Mouse (Mus musculus) midbrain, embryonic 14.5 days (tissue): Measurements from ENCODE around the gene Gmds. TPM values are rescaled to one million over a fixed set of nuclear protein-coding genes. Genes with fewer than 3 reads are reported as not detected.
A peak's percentile ranks its signal among the peaks of the same experiment; 100 is the strongest.

Experiments
- ATAC-seq: fragments of 200-750 bp; cut with Nextera tagmentation; 2 replicates; pipeline ENCODE4 v1.8.0; 2017; ENCODE audit warnings: moderate number of reproducible peaks, moderate library complexity; ENCODE audit not compliant: low FRiP score, low TSS enrichment
- DNase-seq: peaks from one replicate; pipeline ENCODE4 v3.0.0-alpha.2; 2015
- H3K27ac ChIP-seq: fragments of 300-500 bp; sonication (generic); replicated peaks from 2 replicates; pipeline ENCODE4 v1.5.1; 2014; ENCODE audit warnings: mild to moderate bottlenecking, low read depth, low read length, moderate library complexity
- H3K27me3 ChIP-seq: fragments of 300-500 bp; sonication (generic); 2 replicates; pipeline ENCODE4 v1.6.1; 2014; ENCODE audit warnings: low read length, control low read depth, mixed read lengths; ENCODE audit not compliant: control insufficient read depth, insufficient read depth
- H3K36me3 ChIP-seq: fragments of 300-500 bp; sonication (generic); 2 replicates; pipeline ENCODE4 v1.6.1; 2014; ENCODE audit warnings: low read length, control low read depth; ENCODE audit not compliant: control insufficient read depth, insufficient read depth
- H3K4me1 ChIP-seq: fragments of 300-500 bp; sonication (generic); 2 replicates; pipeline ENCODE4 v1.6.1; 2014; ENCODE audit warnings: mild to moderate bottlenecking, antibody characterized with exemption, low read length, control low read depth; ENCODE audit not compliant: control insufficient read depth, insufficient read depth
- H3K4me2 ChIP-seq: fragments of 300-500 bp; sonication (generic); 2 replicates; pipeline ENCODE4 v1.6.1; 2014; ENCODE audit warnings: mild to moderate bottlenecking, low read length, moderate library complexity
- H3K4me3 ChIP-seq: fragments of 300-500 bp; sonication (generic); replicated peaks from 2 replicates; pipeline ENCODE4 v1.5.1; 2014; ENCODE audit warnings: low read depth, low read length
- H3K9ac ChIP-seq: fragments of 300-500 bp; sonication (generic); replicated peaks from 2 replicates; pipeline ENCODE4 v1.6.1; 2014; ENCODE audit warnings: mild to moderate bottlenecking, low read length, moderate library complexity
- H3K9me3 ChIP-seq: fragments of 300-500 bp; sonication (generic); 2 replicates; pipeline ENCODE4 v1.6.1; 2016; ENCODE audit warnings: low read length, control low read depth, mixed read lengths; ENCODE audit not compliant: control insufficient read depth
- WGBS: fragments of 180-500 bp; shearing (Covaris S2); extraction: QIAGEN DNeasy Blood & Tissue Kit; methylation state at CpG from one replicate; pipeline ENCODE4 v1.1.7; 2014; 5-methylcytosine and 5-hydroxymethylcytosine counted together
- polyA plus RNA-seq: library from polyadenylated mRNA; unstranded; fragments of >200 nt; fragmentation: Nextera tagmentation; extraction: Ambion mirVana; gene quantifications from 2 replicates; pipeline ENCODE4 v1.2.1, GENCODE M21; 2014

Gene Gmds
- polyA plus RNA-seq, 1 experiment from 2014 or later = 32.6 TPM

- DNase-seq (no peak), ATAC-seq (no peak)
- Histone ChIP-seq H3K4me2 (no peak overlapping the region), H3K9me3 (no peaks in the 10 kb centered on the region), H3K36me3 (no peaks in the 10 kb centered on the region), H3K27me3 (no peaks in the 10 kb centered on the region), H3K4me3 (no peak overlapping the region), H3K4me1 (0 out of 2 replicates have a peak, but pooled peaks cover 3% of the 10 kb centered on the region), H3K27ac (no peak overlapping the region), H3K9ac (no peak overlapping the region)
- WGBS = 81% methylated on average over 4 of the region's 4 CpGs
These were observed 423.5 kb downstream of the Gmds start for GRCm38 (mm10) chr13:31914901-31915587.

GRCm38 (mm10) chr13:31911956-31912355 is 426.6 kb downstream of the Gmds start:
- no peak overlapping the region for H3K4me2 ChIP-seq
- H3K9me3 ChIP-seq = no peaks in the 10 kb centered on the region
- no peak overlapping the region for H3K9ac ChIP-seq
- no peaks in the 10 kb centered on the region for H3K36me3 ChIP-seq
- WGBS = 19% methylated on average over 5 of the region's 5 CpGs
- DNase-seq (no peak), ATAC-seq (no peak)
- H3K27ac ChIP-seq = no peak overlapping the region
- no peaks in the 10 kb centered on the region for H3K27me3 ChIP-seq
- no peak overlapping the region for H3K4me3 ChIP-seq
- 0 out of 2 replicates have a peak, but pooled peaks cover 3% of the 10 kb centered on the region for H3K4me1 ChIP-seq

- 48% methylated on average over 2 of the region's 2 CpGs for WGBS
- H3K4me3 ChIP-seq = no peak overlapping the region
- no peak overlapping the region for H3K27ac ChIP-seq
- no peaks in the 10 kb centered on the region for H3K9me3 ChIP-seq
- no peaks in the 10 kb centered on the region for H3K36me3 ChIP-seq
- H3K4me1 ChIP-seq = 0 out of 2 replicates have a peak, but pooled peaks cover 3% of the 10 kb centered on the region
- H3K4me2 ChIP-seq = no peak overlapping the region
- ATAC-seq = no peak
- H3K9ac ChIP-seq = no peak overlapping the region
- H3K27me3 ChIP-seq = no peaks in the 10 kb centered on the region
- DNase-seq = peak; percentile 23
These were observed 427.2 kb downstream of the Gmds start for GRCm38 (mm10) chr13:31911362-31911761.

GRCm38 (mm10) chr13:31909031-31909430 is 429.5 kb downstream of the Gmds start:
- Histone ChIP-seq H3K27ac (no peak overlapping the region), H3K4me2 (no peak overlapping the region), H3K27me3 (no peaks in the 10 kb centered on the region), H3K9ac (no peak overlapping the region), H3K4me1 (0 out of 2 replicates have a peak, but pooled peaks cover 3% of the 10 kb centered on the region), H3K4me3 (no peak overlapping the region), H3K9me3 (no peaks in the 10 kb centered on the region), H3K36me3 (no peaks in the 10 kb centered on the region)
- ATAC-seq (no peak), DNase-seq (no peak)
- 86% methylated on average over 3 of the region's 3 CpGs for WGBS

- no peaks in the 10 kb centered on the region for H3K4me1 ChIP-seq
- WGBS = 54% methylated on average over 1 of the region's 1 CpGs
- ATAC-seq = no peak
These were observed 432.0 kb downstream of the Gmds start for GRCm38 (mm10) chr13:31906514-31906913.

GRCm38 (mm10) chr13:31900191-31900590 is 438.3 kb downstream of the Gmds start:
- 49% methylated on average over 3 of the region's 3 CpGs for WGBS
- Histone ChIP-seq H3K4me3 (no peak overlapping the region), H3K4me2 (no peak overlapping the region), H3K4me1 (no peaks in the 10 kb centered on the region), H3K9me3 (no peaks in the 10 kb centered on the region), H3K9ac (no peak overlapping the region), H3K27ac (no peak overlapping the region), H3K27me3 (no peaks in the 10 kb centered on the region), H3K36me3 (no peaks in the 10 kb centered on the region)
- no peak for ATAC-seq
- DNase-seq = no peak

More at GRCm38 (mm10) chr13:31906514-31906913, 432.0 kb downstream of the Gmds start:
- Histone ChIP-seq H3K4me3 (no peak overlapping the region), H3K4me2 (no peak overlapping the region), H3K27me3 (no peaks in the 10 kb centered on the region), H3K9ac (no peak overlapping the region), H3K27ac (no peak overlapping the region), H3K9me3 (no peaks in the 10 kb centered on the region), H3K36me3 (no peaks in the 10 kb centered on the region)
- no peak for DNase-seq

GRCm38 (mm10) chr13:31899392-31899791 is 439.1 kb downstream of the Gmds start:
- Histone ChIP-seq H3K9me3 (no peaks in the 10 kb centered on the region), H3K27ac (no peak overlapping the region), H3K4me2 (no peak overlapping the region), H3K4me3 (no peak overlapping the region), H3K9ac (no peak overlapping the region), H3K36me3 (no peaks in the 10 kb centered on the region), H3K4me1 (no peaks in the 10 kb centered on the region), H3K27me3 (no peaks in the 10 kb centered on the region)
- DNase-seq (no peak), ATAC-seq (no peak)
- WGBS = 76% methylated on average over 5 of the region's 5 CpGs

GRCm38 (mm10) chr13:31897493-31897892 is 441.0 kb downstream of the Gmds start:
- no peak overlapping the region for H3K4me2 ChIP-seq
- WGBS = 91% methylated on average over 4 of the region's 4 CpGs
- DNase-seq (no peak), ATAC-seq (no peak)
- H3K4me3 ChIP-seq = no peak overlapping the region
- no peak overlapping the region for H3K9ac ChIP-seq
- no peaks in the 10 kb centered on the region for H3K27me3 ChIP-seq
- no peaks in the 10 kb centered on the region for H3K9me3 ChIP-seq
- H3K4me1 ChIP-seq = no peaks in the 10 kb centered on the region
- H3K27ac ChIP-seq = no peak overlapping the region
- no peaks in the 10 kb centered on the region for H3K36me3 ChIP-seq

- no peaks in the 10 kb centered on the region for H3K36me3 ChIP-seq
- no peak overlapping the region for H3K4me3 ChIP-seq
- no peak overlapping the region for H3K9ac ChIP-seq
- no peak overlapping the region for H3K4me2 ChIP-seq
- H3K9me3 ChIP-seq = 0 out of 2 replicates have a peak, but pooled peaks cover 3% of the 10 kb centered on the region
- H3K27me3 ChIP-seq = no peaks in the 10 kb centered on the region
- DNase-seq = no peak
- no peak overlapping the region for H3K27ac ChIP-seq
- 66% methylated on average over 3 of the region's 3 CpGs for WGBS
- no peaks in the 10 kb centered on the region for H3K4me1 ChIP-seq
- ATAC-seq = no peak
These were observed 444.0 kb downstream of the Gmds start for GRCm38 (mm10) chr13:31894511-31894910.
